Mouse (Mus musculus) adrenal gland, postnatal 14 days (tissue): Measurements from ENCODE around the gene H2-Q10. TPM values are rescaled to one million over a fixed set of nuclear protein-coding genes. Genes with fewer than 3 reads are reported as not detected.
A peak's percentile ranks its signal among the peaks of the same experiment; 100 is the strongest.
"Not testable (repeated sequence)": the region's sequence is repeated elsewhere in the genome, so short reads cannot be mapped to it uniquely, and the experiment has no call there.

Experiments used
- DNase-seq: peaks from one replicate; pipeline ENCODE4 v3.0.0; 2021; ENCODE audit warnings: mixed read lengths
- total RNA-seq: library from RNA; stranded (reverse); gene quantifications from 2 replicates; pipeline ENCODE4 v1.2.3, GENCODE M21; 2021

The H2-Q10 gene
- total RNA-seq, 1 experiment from 2014 or later = 61.3 TPM

- DNase-seq = not testable (repeated sequence)
Observed at GRCm38 (mm10) chr17:35458247-35458646, 11.6 kb upstream of the H2-Q10 start.

GRCm38 (mm10) chr17:35460513-35461341 is 9.2 kb upstream of the H2-Q10 start:
- not testable (repeated sequence) for DNase-seq

- peak; percentile 19 for DNase-seq
Observed at GRCm38 (mm10) chr17:35465651-35466050, 4.2 kb upstream of the H2-Q10 start.

- not testable (repeated sequence) for DNase-seq
Observed at GRCm38 (mm10) chr17:35468936-35469335, 953 bp upstream of the H2-Q10 start.

GRCm38 (mm10) chr17:35484066-35484465 is 14.2 kb downstream of the H2-Q10 start:
- DNase-seq = peak; percentile 84

GRCm38 (mm10) chr17:35485702-35486101 is 15.8 kb downstream of the H2-Q10 start:
- DNase-seq = peak; percentile 27

GRCm38 (mm10) chr17:35486726-35487125 is 16.8 kb downstream of the H2-Q10 start:
- no peak for DNase-seq

GRCm38 (mm10) chr17:35488041-35488440 is 18.2 kb downstream of the H2-Q10 start:
- no peak for DNase-seq

GRCm38 (mm10) chr17:35490320-35490719 is 20.4 kb downstream of the H2-Q10 start:
- DNase-seq = no peak

- DNase-seq = no peak
Observed at GRCm38 (mm10) chr17:35497124-35497523, 27.2 kb downstream of the H2-Q10 start.

GRCm38 (mm10) chr17:35502226-35502625 is 32.3 kb downstream of the H2-Q10 start:
- DNase-seq = no peak

GRCm38 (mm10) chr17:35502762-35503161 is 32.9 kb downstream of the H2-Q10 start:
- DNase-seq = no peak

- DNase-seq = no peak
Observed at GRCm38 (mm10) chr17:35503849-35504248, 34.0 kb downstream of the H2-Q10 start.

GRCm38 (mm10) chr17:35504628-35505481 is 35.0 kb downstream of the H2-Q10 start:
- DNase-seq = no peak

GRCm38 (mm10) chr17:35505776-35506175 is 35.9 kb downstream of the H2-Q10 start, which contains the start of gene Pou5f1:
Gene Pou5f1, plus strand, starts transcription at chr17:35506018.
- no peak for DNase-seq

GRCm38 (mm10) chr17:35506881-35507280 is 37.0 kb downstream of the H2-Q10 start:
- DNase-seq = no peak

GRCm38 (mm10) chr17:35507556-35508260 is 37.8 kb downstream of the H2-Q10 start:
- DNase-seq = no peak

- DNase-seq = not testable (repeated sequence)
Observed at GRCm38 (mm10) chr17:35508279-35508678, 38.4 kb downstream of the H2-Q10 start.

GRCm38 (mm10) chr17:35509284-35509683 is 39.4 kb downstream of the H2-Q10 start:
- DNase-seq = peak; percentile 48

- peak; percentile 19 for DNase-seq
Observed at GRCm38 (mm10) chr17:35512916-35513626, 43.2 kb downstream of the H2-Q10 start.

- peak; percentile 85 for DNase-seq
Observed at GRCm38 (mm10) chr17:35513886-35514285, 44.0 kb downstream of the H2-Q10 start.

GRCm38 (mm10) chr17:35514756-35515155 is 44.9 kb downstream of the H2-Q10 start:
- DNase-seq = no peak
